Comparison of ENCODE assay signal across 1 mouse cellular context in genomic region chr6:113373491-113373890, GRCm38 (mm10).
TF ChIP-seq lines count a peak whose summit lies in the region.

No protein-coding gene starts in this region.

TF ChIP-seq in MEL, 35 proteins besides CTCF, POLR2A, EP300 and RAD21:
- TF ChIP-seq TAL1 (IDR thresholded peaks at IDR 0.05; ENCODE audit: low read length) (peak; percentile 21; the same call in 1 of the 2 replicates), TCF12 (IDR thresholded peaks at IDR 0.05; ENCODE audit: low read depth, low read length) (0 out of 2 replicates have a peak, but pooled peaks have one; percentile 19), ZC3H11A (IDR thresholded peaks at IDR 0.05; ENCODE audit: low read depth, low read length) (no peak), SMC3 (IDR thresholded peaks at IDR 0.05; ENCODE audit: low read depth, low read length) (0 out of 2 replicates have a peak, but pooled peaks have one; percentile 3)
